In the genomic region with DNA sequence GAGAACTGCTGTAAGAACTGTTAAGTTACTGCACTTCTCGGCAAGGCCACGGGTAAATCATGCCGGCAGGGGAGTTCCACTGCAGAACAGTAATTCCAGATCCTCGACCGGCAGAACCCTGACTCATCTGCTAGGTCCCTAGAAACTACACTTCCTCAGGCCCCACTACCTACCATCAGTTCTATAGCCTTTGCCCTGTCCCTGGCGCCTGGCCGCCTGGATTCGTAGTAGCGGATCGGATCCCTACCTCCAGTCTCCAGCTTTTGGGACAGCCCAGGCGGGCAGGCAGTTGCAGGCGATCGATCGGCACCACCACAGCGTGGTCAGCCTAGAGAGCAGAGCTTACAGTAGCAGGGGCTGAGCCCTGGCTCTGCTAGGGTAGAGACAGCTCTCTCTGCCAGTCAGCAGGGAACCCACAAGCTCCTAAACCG, we compare ENCODE assay signal across 8 mouse cellular contexts. TPM values are rescaled to one million over a fixed set of nuclear protein-coding genes. Genes with fewer than 3 reads are reported as not detected.
DNase-seq lines count a peak whose midpoint lies in the region; TF ChIP-seq lines count a peak whose summit lies in the region.

No protein-coding gene starts in this region.

- peak; percentile 34; the same call in 1 of the 2 replicates for TF ChIP-seq POLR2A in heart, adult 2 months (IDR thresholded peaks at IDR 0.05; ENCODE audit: insufficient read depth, low read depth, low read length)

- peak overlapping the region; percentile 41 for H3K4me3 ChIP-seq in heart, adult 2 months

- H3K36me3 ChIP-seq in heart, adult 2 months (ENCODE audit: control insufficient read depth, insufficient read depth, low read length): peaks cover 3% of the 10 kb centered on the region; the same call in 1 of the 2 replicates

- no peaks in the 10 kb centered on the region for H3K79me2 ChIP-seq in heart, adult 2 months (replicated peaks; ENCODE audit: control insufficient read depth, insufficient read depth, low read length)

- H3K27me3 ChIP-seq in heart, adult 2 months (ENCODE audit: control insufficient read depth, insufficient read depth, low read length): no peaks in the 10 kb centered on the region

- peaks cover 8% of the 10 kb centered on the region for H3K4me1 ChIP-seq in heart, adult 2 months (ENCODE audit: control insufficient read depth, insufficient read depth, low read length)

- peak overlapping the region; percentile 15; the same call in 1 of the 2 replicates for H3K27ac ChIP-seq in heart, adult 2 months

- no peak for TF ChIP-seq EP300 in heart, adult 2 months (IDR thresholded peaks at IDR 0.05; ENCODE audit: insufficient read depth, low read depth, low read length)

- 6% methylated on average over 16 of the region's 16 CpGs for WGBS in heart, adult 2 months

- peak overlapping the region; percentile 78 for H3K9ac ChIP-seq in heart, adult 2 months (ENCODE audit: low read depth, low read length)

- no peak for TF ChIP-seq CTCF in heart, adult 2 months (IDR thresholded peaks at IDR 0.05)

- peak; percentile 54 for DNase-seq in cerebellum, postnatal 10 days
- DNase-seq in cerebellum, adult 11 months: no peak
- peak; percentile 77 for DNase-seq in adrenal gland, postnatal 14 days
- DNase-seq in heart, adult 2 months: peak; percentile 54 to 68
- peak; percentile 38 for DNase-seq in kidney, adult 9 months
- DNase-seq in mesoderm, embryonic 11.5 days (ENCODE audit: low read depth, low spot score): peak; percentile 66
- no peak for DNase-seq in thymus, postnatal 25 days
- no peak for DNase-seq in right cerebral cortex, adult 2 months (ENCODE audit: low spot score in 2 of 2)

- intact Hi-C loops in heart, adult 2 months (cut with DNase I): no loop called here

RNA-seq across cellular contexts. Expression of a gene that starts 14.2 kb away (rescaled TPM):
- total RNA-seq in adrenal gland, postnatal 14 days (2021): 7.1 TPM in 2 replicates
- 1 to 10 TPM; 3.8 to 5.8 TPM for total RNA-seq in heart, adult 2 months (2021)
- polyA plus RNA-seq in heart, adult 2 months (2012; rRNA removed): 1.8 and 2.2 TPM in 2 replicates

Comparison
In these comparisons a context has a peak if more than half of its experiments do, and no peak if none do; other contexts are left out.
1. DNase-seq: peak in cerebellum, postnatal 10 days (2 of 2), adrenal gland, postnatal 14 days (single experiment), heart, adult 2 months (2 of 2), kidney, adult 9 months (single experiment) and mesoderm, embryonic 11.5 days (single experiment); none in cerebellum, adult 11 months (single experiment), thymus, postnatal 25 days (single experiment) and right cerebral cortex, adult 2 months (0 of 2).